Mouse (Mus musculus) urinary bladder, adult 2 months (tissue): Measurements from ENCODE around the gene Src. TPM values are rescaled to one million over a fixed set of nuclear protein-coding genes. Genes with fewer than 3 reads are reported as not detected.

Experiments
- polyA plus RNA-seq: library from polyadenylated mRNA; depleted of rRNA; stranded (reverse); fragments of >200 nt; gene quantifications from 2 replicates; pipeline ENCODE4 v1.2.3, GENCODE M21; 2012; rRNA removed

The Src gene
- polyA plus RNA-seq, 1 experiment: 63.4 TPM

Other genes starting within 250 kb of the Src start
- 6.3 and 7.0 TPM in 2 replicates for gene Rbl1, start 213.9 kb upstream of the Src start, polyA plus RNA-seq
- gene Rpn2, start 139.4 kb upstream of the Src start, polyA plus RNA-seq: 185 and 189 TPM in 2 replicates
- gene Mroh8, start 138.9 kb upstream of the Src start, polyA plus RNA-seq: 0.07 and 0.25 TPM in 2 replicates
- gene Ghrh, start 70.9 kb upstream of the Src start, polyA plus RNA-seq: not detected in 2 replicates
- gene Manbal, start 50.9 kb upstream of the Src start, polyA plus RNA-seq: 115 and 117 TPM in 2 replicates
- gene Nnat, start 141.6 kb downstream of the Src start, polyA plus RNA-seq: 7.4 and 28.8 TPM in 2 replicates
- 58.7 and 61.9 TPM in 2 replicates for gene Blcap, start 152.8 kb downstream of the Src start, polyA plus RNA-seq